Mouse (Mus musculus): ENCODE results near the gene Ddi2.

- TF ChIP-seq CTCF (IDR thresholded peaks at IDR 0.05; ENCODE audit: borderline replicate concordance, insufficient read depth, low read depth, low read length) = no peak
- no peak for TF ChIP-seq POLR2A (IDR thresholded peaks at IDR 0.05; ENCODE audit: borderline replicate concordance, insufficient read depth, low read length)
Measured at GRCm38 (mm10) chr4:141632111-141632873, 90.9 kb downstream of the Ddi2 start.
